Mouse (Mus musculus) layer of hippocampus, adult 2 months (tissue): ENCODE results near the gene Jak1. TPM values are rescaled to one million over a fixed set of nuclear protein-coding genes. Genes with fewer than 3 reads are reported as not detected.

Source experiments
- DNase-seq, 2 experiments: peaks; one replicate each; pipeline ENCODE4 v3.0.0; 2022; ENCODE audit warnings: low spot score in 2 of 2
- H3K27ac ChIP-seq: fragments of 200-600 bp; 2 replicates; pipeline ENCODE4 v1.8.1; 2022
- H3K4me3 ChIP-seq: fragments of 200-600 bp; 2 replicates; pipeline ENCODE4 v1.8.1; 2022; ENCODE audit warnings: mild to moderate bottlenecking
- CTCF ChIP-seq: fragments of 200-600 bp; conservative IDR thresholded peaks from 2 replicates; pipeline ENCODE4 v1.8.1; 2022; ENCODE audit warnings: antibody characterized with exemption, mild to moderate bottlenecking, moderate library complexity
- total RNA-seq, 2 experiments: library from RNA; stranded (reverse); gene quantifications; 2 replicates each; pipeline ENCODE4 v1.2.3; 2021

Gene Jak1
- total RNA-seq, 2 experiments from 2014 or later: 124 to 128 TPM

- TF ChIP-seq CTCF: no peak
- Histone ChIP-seq H3K27ac (peak overlapping the region; percentile 57; the same call in 1 of the 2 replicates), H3K4me3 (no peak overlapping the region)
- DNase-seq: no peak
Measured at GRCm38 (mm10) chr4:101164673-101165072, 100.4 kb downstream of the Jak1 start.

DNA sequence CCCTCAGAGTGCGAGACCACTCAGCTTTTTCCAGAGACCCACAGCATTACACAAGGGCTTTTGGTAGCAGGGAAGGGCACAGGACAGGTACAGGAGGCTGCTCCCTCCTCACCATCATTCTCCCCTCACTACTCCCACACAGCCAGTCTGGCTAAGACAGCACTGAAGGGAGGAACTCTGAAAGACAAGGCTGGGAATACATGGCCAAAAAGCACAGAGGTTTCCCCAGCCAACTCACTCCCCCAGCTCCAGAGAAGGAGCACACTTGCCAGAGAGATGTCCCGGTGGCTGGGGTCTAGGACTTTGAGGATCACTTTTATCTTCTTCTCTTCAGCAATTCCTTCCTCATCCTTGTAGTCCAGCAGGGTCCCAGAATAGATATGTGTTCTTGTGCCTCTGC lies 100.9 kb downstream of the Jak1 start:
- Histone ChIP-seq H3K27ac (peak overlapping the region; percentile 57), H3K4me3 (no peak overlapping the region)
- DNase-seq: no peak
- no peak for TF ChIP-seq CTCF

GRCm38 (mm10) chr4:101160821-101161220 lies 104.3 kb downstream of the Jak1 start:
- DNase-seq: no peak
- no peak for TF ChIP-seq CTCF
- Histone ChIP-seq H3K4me3 (no peak overlapping the region), H3K27ac (no peak overlapping the region)

- H3K27ac ChIP-seq: peak overlapping the region; percentile 39; the same call in 1 of the 2 replicates
- no peak overlapping the region for H3K4me3 ChIP-seq
- no peak for DNase-seq
- no peak for TF ChIP-seq CTCF
Measured at GRCm38 (mm10) chr4:101159191-101159764, 105.8 kb downstream of the Jak1 start.

GRCm38 (mm10) chr4:101158282-101158681 lies 106.8 kb downstream of the Jak1 start:
- peak in 1 of 2 experiments; percentile 47 for DNase-seq
- H3K4me3 ChIP-seq: no peak overlapping the region
- peak overlapping the region; percentile 39; the same call in 1 of the 2 replicates for H3K27ac ChIP-seq
- TF ChIP-seq CTCF: no peak

- TF ChIP-seq CTCF: no peak
- Histone ChIP-seq H3K4me3 (no peak overlapping the region), H3K27ac (0 out of 2 replicates have a peak overlapping the region, but pooled peaks have one; percentile 39)
- DNase-seq: no peak
Measured at GRCm38 (mm10) chr4:101157476-101157875, 107.6 kb downstream of the Jak1 start.

DNA sequence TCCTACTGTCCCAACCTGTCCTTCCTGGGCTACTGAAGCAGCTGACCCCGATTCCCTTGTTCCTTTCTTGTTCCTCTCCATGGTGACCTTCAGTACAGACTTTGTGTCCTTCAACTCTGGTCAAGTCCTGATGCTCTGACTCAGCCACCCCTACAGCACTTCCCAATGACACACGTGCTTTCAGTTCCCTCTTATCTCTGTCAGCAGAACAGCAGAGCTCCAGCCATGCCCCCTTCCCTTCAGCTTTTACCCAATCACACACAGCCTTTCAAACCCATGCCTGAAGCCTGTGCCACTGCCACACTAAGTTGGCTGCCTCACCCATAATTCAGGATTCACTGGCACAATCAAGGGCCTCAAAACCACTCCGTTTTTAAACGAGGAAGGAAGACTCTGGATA lies 109.5 kb downstream of the Jak1 start:
- no peak for TF ChIP-seq CTCF
- Histone ChIP-seq H3K4me3 (no peak overlapping the region), H3K27ac (peak overlapping the region; percentile 7; the same call in 1 of the 2 replicates)
- no peak for DNase-seq

DNA sequence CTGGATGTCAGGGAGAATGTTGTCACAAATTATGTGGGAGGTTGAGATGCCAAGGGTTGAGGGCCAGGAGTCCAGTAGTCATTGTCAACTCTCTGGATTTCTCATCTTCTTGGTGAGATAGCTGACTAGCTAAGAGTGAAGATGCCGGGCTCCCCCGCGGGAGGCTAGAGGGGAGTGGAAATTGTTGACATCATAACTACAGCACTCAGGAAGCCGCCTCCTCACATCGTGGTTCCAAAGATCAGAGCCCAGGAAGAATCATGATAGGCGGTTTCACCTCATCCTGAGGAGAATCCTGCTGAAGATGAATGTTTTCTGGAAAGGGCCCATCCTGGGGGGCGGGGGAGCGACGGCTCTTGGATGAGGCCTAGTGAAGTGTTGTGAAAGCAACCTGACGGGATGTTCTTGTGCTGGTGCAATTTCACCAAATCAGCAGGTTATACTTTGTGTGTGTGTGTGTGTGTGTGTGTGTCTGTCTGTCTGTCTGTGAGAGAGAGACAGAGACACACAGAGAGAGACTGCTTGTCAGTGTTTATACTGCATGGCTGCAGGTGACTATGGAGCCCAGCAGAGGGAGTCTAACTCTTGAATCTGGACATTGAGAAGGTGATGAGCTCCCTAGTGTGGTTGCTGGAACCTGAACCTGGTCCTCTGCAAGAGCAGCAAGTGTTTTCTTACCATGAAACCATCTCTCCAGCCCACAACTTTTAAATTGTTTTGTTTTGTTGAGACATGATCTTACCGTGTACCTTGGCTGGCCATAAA lies 118.0 kb downstream of the Jak1 start:
- DNase-seq: no peak
- H3K27ac ChIP-seq: peak overlapping the region; percentile 56
- TF ChIP-seq CTCF: peak; percentile 59
- no peak overlapping the region for H3K4me3 ChIP-seq

GRCm38 (mm10) chr4:101146047-101146745 lies 118.9 kb downstream of the Jak1 start:
- no peak overlapping the region for H3K4me3 ChIP-seq
- DNase-seq: peak; percentile 81 to 86
- peak overlapping the region; percentile 56 for H3K27ac ChIP-seq
- TF ChIP-seq CTCF: peak; percentile 97

DNA sequence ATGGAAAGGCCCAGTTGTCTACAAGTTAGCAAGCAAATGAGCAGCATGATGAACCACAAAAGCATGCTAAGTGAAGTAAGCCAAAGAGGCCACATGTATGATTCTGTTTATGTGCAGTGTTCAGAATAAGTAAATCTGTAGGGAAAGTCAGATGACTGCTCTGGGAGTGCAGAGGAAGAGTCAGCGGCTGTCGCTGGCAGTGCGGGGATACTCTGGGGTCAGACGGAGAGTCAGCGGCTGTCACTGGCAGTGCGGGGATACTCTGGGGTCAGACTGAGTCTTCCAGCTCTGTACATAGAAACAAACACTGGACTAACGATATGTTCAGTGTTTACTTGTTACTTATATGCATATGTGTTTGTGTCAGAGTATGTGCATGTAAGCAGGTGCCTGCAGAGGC lies 120.3 kb downstream of the Jak1 start:
- no peak overlapping the region for H3K4me3 ChIP-seq
- DNase-seq: no peak
- H3K27ac ChIP-seq: no peak overlapping the region; the same call in 1 of the 2 replicates
- TF ChIP-seq CTCF: no peak

GRCm38 (mm10) chr4:101144361-101144760 lies 120.7 kb downstream of the Jak1 start:
- TF ChIP-seq CTCF: no peak
- Histone ChIP-seq H3K4me3 (no peak overlapping the region), H3K27ac (no peak overlapping the region)
- no peak for DNase-seq

DNA sequence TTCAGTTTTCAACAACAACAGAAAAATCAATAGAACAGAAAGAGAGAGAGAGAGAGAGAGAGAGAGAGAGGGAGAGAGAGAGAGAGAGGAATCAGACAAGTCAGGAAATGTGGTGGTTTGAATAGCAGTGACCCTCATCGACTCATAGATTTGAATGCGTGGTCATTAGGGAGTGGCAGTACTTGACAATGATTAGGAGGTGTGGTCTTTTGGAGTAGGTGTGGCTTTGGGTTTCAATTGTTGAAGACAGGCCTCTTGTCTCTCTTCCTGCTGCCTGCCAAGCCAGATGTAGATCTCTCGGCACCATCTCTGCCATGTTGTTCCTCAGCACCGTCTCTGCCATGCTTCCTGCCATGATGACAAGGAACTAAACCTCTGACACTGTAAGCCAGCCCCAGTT lies 121.2 kb downstream of the Jak1 start:
- H3K27ac ChIP-seq: no peak overlapping the region
- no peak for DNase-seq
- TF ChIP-seq CTCF: no peak
- H3K4me3 ChIP-seq: no peak overlapping the region

DNA sequence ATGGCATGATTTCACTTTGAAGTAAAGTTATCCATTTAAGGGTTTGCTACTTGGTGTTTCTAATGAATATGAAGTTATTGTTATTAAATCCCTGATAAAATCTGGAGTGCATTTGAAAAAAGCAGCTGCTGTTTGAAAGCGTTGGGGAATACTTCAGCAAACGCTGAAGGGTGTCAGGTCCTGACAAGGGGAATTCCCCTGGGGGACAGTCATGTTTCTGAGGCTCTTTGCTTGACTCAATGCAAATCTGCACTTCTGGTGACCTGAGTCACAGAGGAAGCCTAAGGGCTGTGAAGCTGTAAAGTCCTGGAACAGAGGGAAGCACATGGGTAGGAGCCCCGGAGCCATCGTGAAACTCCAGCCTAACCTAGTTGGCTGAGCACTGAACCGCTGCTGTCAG lies 123.3 kb downstream of the Jak1 start:
- Histone ChIP-seq H3K4me3 (no peak overlapping the region), H3K27ac (no peak overlapping the region)
- DNase-seq: no peak
- no peak for TF ChIP-seq CTCF

DNA sequence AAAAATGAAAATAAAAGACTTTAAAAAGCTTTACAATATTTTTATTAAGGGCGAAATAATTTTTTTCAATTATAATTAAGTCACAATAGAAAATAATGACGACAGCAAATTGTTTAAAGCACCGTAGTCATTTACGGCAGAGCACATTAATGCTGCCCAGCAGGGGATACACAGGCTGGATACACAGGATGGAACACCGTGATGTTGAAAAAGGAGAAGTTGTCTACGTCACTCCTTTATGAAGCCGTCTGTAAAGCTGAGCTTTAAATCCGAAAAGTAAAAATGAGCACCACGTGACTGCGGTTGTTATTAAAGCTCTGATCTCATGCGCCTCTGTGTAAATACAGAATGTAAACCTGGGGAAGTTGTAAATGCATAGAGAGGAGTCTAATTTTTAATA lies 127.1 kb downstream of the Jak1 start:
- Histone ChIP-seq H3K27ac (no peak overlapping the region), H3K4me3 (no peak overlapping the region)
- DNase-seq: no peak
- TF ChIP-seq CTCF: no peak
